Mouse (Mus musculus) bone marrow macrophage, adult 2 months (primary cell): ENCODE results near the gene Mus81. TPM values are rescaled to one million over a fixed set of nuclear protein-coding genes. Genes with fewer than 3 reads are reported as not detected.
A peak's percentile ranks its signal among the peaks of the same experiment; 100 is the strongest.
"Not testable (repeated sequence)": the region's sequence is repeated elsewhere in the genome, so short reads cannot be mapped to it uniquely, and the experiment has no call there.

Experiments used
- H3K27ac ChIP-seq: 2 replicates; pipeline ENCODE4 v1.5.1; 2012; ENCODE audit warnings: low read depth, low read length; ENCODE audit not compliant: insufficient read depth
- H3K4me1 ChIP-seq: 2 replicates; pipeline ENCODE4 v1.6.1; 2012; ENCODE audit warnings: low read length; ENCODE audit not compliant: control insufficient read depth, insufficient read depth
- H3K4me3 ChIP-seq: 2 replicates; pipeline ENCODE4 v1.5.1; 2012; ENCODE audit warnings: mild to moderate bottlenecking, low read length, moderate library complexity; ENCODE audit not compliant: insufficient read depth
- CTCF ChIP-seq: IDR thresholded peaks from 2 replicates; pipeline ENCODE4 v1.5.1; 2012; ENCODE audit warnings: low read depth, mild to moderate bottlenecking, low read length, moderate library complexity
- POLR2A ChIP-seq: IDR thresholded peaks from 2 replicates; pipeline ENCODE4 v1.6.1; 2012; ENCODE audit warnings: mild to moderate bottlenecking, low read depth, low read length, borderline replicate concordance
- polyA plus RNA-seq: library from polyadenylated mRNA; stranded (reverse); fragments of >200 nt; gene quantifications from 2 replicates; pipeline ENCODE4 v1.2.4, GENCODE M21; 2012; ENCODE audit not compliant: missing spikeins, insufficient read depth, insufficient read length

The Mus81 gene
- polyA plus RNA-seq, 1 experiment: 16.7 TPM

- peak overlapping the region; percentile 86 for H3K4me3 ChIP-seq
- no peak overlapping the region for H3K27ac ChIP-seq
- TF ChIP-seq POLR2A (no peak), CTCF (no peak)
- peaks cover 3% of the 10 kb centered on the region for H3K4me1 ChIP-seq
Measured at GRCm38 (mm10) chr19:5492641-5493040, 4.4 kb upstream of the Mus81 start.

- no peak for TF ChIP-seq CTCF
- TF ChIP-seq POLR2A: 0 out of 2 replicates have a peak, but pooled peaks have one; percentile 45
- peaks cover 12% of the 10 kb centered on the region for H3K4me1 ChIP-seq
Measured at GRCm38 (mm10) chr19:5490898-5491708, 2.9 kb upstream of the Mus81 start.

GRCm38 (mm10) chr19:5490313-5490897, 2.2 kb upstream of the Mus81 start, which contains the start of gene Cfl1:
Gene Cfl1 (plus strand): TSS chr19:5490455.
- Histone ChIP-seq H3K27ac (peak within 1 kb of the TSS; percentile 97), H3K4me3 (peak within 1 kb of the TSS; percentile 86), H3K4me1 (peaks cover 12% of the 10 kb centered on the region)
- TF ChIP-seq POLR2A (peak; percentile 54; the same call in 1 of the 2 replicates), CTCF (no peak)

More at GRCm38 (mm10) chr19:5490898-5491708, 2.9 kb upstream of the Mus81 start:
- Histone ChIP-seq H3K27ac (peak overlapping the region; percentile 97), H3K4me3 (peak overlapping the region; percentile 86)

- Histone ChIP-seq H3K27ac (peak overlapping the region; percentile 72), H3K4me1 (peaks cover 12% of the 10 kb centered on the region)
- H3K4me3 ChIP-seq: not testable (repeated sequence)
Measured at GRCm38 (mm10) chr19:5489721-5490120, 1.5 kb upstream of the Mus81 start.

GRCm38 (mm10) chr19:5488878-5489571, 823 bp upstream of the Mus81 start:
- H3K27ac ChIP-seq: peak overlapping the region; percentile 72
- peak overlapping the region; percentile 65 for H3K4me3 ChIP-seq
- TF ChIP-seq CTCF (no peak), POLR2A (no peak)
- H3K4me1 ChIP-seq: peaks cover 12% of the 10 kb centered on the region

GRCm38 (mm10) chr19:5486771-5487170, 1.4 kb downstream of the Mus81 start:
- H3K4me3 ChIP-seq: no peak overlapping the region; the same call in 1 of the 2 replicates
- H3K4me1 ChIP-seq: peaks cover 9% of the 10 kb centered on the region
- no peak overlapping the region for H3K27ac ChIP-seq
- TF ChIP-seq CTCF (no peak), POLR2A (no peak)

- TF ChIP-seq CTCF: no peak
- TF ChIP-seq POLR2A: no peak
- Histone ChIP-seq H3K4me1 (peaks cover 9% of the 10 kb centered on the region), H3K4me3 (no peak overlapping the region), H3K27ac (no peak overlapping the region)
Measured at GRCm38 (mm10) chr19:5486286-5486685, 1.9 kb downstream of the Mus81 start.

- H3K4me1 ChIP-seq: peaks cover 9% of the 10 kb centered on the region
- H3K27ac ChIP-seq: no peak overlapping the region
- no peak for TF ChIP-seq CTCF
- TF ChIP-seq POLR2A: no peak
- H3K4me3 ChIP-seq: no peak overlapping the region
Measured at GRCm38 (mm10) chr19:5485821-5486220, 2.4 kb downstream of the Mus81 start.

- no peak overlapping the region for H3K27ac ChIP-seq
- H3K4me3 ChIP-seq: no peak overlapping the region
- TF ChIP-seq CTCF (no peak), POLR2A (no peak)
- H3K4me1 ChIP-seq: peaks cover 9% of the 10 kb centered on the region
Measured at GRCm38 (mm10) chr19:5485371-5485770, 2.8 kb downstream of the Mus81 start.
